Mouse (Mus musculus) layer of hippocampus, adult 9-11 months (tissue): ENCODE measurements around the gene AC109138.7.

Experiments used
- DNase-seq: peaks from one replicate; pipeline ENCODE4 v3.0.0; 2022

AC109138.7 gene

DNA sequence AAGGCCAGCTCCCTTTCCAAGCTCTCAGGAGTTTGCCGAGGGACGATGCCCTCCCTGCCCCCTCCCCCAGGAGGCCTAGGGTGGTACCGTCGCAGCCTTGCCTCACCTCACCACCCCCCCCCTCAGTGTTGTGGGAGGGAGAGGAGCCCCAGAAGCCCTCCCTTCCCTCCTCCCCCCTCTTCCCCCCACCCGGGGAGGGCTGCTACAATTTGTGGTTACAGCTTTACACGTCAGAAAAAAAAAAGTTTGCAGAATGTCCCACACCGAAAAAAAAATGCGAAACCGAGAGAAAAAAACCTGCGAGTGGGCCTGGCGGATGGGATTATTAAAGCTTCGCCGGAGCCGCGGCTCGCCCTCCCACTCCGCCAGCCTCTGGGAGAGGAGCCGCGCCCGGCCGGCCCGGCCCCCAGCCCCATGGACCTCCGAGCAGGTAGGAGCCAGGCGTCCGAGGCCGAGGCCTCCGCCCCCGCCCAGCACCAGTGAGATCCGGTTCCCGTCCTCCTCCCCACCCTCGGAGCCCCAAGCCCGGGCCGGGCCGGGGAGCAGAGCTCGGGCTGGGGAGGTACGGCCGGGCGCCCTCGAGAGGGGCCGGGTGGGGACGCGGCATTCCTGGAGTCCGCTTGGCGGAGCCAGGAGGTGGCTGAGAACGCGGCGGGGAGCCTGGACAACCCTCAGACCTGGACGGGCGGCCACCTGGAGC is at the start of gene AC109138.7, which contains the start of gene Clcf1:
AC109138.7 (plus strand) TSS at position 287 of the 700 bp plus-strand sequence.
Clcf1 (plus strand) TSS at position 168 of the 700 bp plus-strand sequence.
- DNase-seq, result no peak

DNA sequence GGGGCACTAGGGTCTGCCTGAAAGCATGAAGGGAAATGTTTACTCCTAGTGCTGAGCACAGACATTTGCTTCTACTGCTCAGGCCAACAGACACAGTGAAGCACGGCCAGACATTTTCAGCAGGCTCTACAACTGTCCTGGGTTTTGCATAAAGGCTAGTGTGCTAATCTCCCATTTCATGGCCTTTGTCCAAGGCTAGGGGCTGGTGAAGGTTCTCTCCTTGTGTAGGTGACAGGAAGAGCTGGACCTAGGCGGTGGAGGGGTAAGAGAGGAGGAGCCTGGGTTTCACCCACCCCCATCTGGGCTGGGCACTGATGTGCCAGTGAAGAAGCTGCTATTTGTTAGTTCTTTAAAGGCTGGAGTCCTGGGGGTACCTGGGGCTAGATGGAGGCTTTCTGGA is 49.4 kb upstream of the AC109138.7 start:
- DNase-seq, result no peak

DNA sequence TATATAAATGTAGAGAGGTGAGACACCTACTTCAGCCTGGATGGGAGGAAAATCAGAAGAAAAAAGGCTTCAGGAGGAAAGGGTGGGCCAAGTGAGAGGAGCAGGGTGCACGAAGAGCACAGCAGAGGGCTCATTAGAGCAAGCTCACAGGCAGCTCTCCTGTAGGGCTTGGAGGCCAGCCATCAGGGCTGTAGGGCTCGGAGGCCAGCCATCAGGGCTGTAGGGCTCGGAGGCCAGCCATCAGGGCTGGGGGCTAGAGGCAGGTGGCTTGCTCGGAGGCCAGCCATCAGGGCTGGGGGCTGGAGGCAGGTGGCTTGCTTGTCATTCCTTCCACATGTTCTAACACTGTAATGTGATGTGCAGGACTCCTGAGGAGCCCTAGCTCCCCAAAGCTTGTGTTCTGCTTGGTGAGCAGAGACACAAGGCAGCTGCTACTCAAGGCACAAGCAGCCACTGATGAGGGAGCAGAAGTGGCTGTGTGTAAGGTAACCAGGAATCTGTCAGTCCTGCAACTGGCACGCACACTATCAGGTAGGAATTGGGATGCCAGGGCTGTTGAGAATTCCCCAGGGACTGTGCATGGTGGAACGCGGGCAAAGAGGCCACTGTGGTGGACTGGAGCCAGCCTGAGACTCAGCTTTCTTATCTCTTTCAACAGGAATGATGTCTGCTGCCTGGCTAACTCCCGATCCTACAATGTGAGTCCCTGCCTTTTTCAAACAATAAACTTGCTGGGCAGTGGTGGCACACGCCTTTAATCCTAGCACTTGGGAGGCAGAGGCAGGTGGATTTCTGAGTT is 47.3 kb upstream of the AC109138.7 start:
- no peak for DNase-seq

DNA sequence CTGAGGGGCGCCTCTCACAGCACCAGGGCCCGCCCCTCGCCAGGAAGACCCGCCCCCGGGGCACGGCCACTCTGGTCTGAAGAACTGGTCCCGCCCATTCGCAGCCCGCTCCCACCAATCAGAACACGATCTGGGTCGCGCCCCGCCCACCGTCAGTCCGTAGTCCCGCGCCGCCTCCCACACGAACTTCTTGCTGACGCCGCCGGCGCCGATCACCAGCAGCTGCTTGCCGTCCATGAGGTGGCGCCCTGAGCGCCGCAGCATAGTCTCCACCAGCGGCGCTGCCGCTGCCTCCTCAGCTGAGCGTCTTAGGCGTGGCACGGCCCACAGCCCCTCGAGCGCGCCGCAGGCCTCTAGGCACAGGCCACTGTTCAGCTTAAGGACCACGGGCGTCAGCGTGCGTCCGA is 44.8 kb upstream of the AC109138.7 start:
- DNase-seq, result peak; percentile 99

DNA sequence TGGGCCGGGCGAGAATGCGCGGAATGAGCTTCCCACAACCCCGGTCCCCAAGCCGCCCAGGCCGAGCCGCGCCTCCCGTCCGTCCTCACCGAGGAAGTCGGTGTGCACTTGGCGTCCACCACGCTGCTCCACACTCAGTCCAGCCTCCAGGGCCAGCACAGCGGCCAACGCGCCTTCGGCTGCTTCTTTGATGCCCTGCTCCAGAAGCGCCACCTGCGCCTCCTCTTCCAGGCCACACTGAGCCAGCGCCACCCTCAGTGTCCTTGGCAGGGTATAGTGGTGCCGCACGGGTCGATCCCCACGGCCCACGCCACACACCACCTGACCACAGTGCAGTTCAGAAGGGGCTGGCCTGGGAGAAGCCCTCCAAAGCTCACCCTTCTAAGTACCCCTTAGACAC is 44.3 kb upstream of the AC109138.7 start:
- DNase-seq, result no peak

DNA sequence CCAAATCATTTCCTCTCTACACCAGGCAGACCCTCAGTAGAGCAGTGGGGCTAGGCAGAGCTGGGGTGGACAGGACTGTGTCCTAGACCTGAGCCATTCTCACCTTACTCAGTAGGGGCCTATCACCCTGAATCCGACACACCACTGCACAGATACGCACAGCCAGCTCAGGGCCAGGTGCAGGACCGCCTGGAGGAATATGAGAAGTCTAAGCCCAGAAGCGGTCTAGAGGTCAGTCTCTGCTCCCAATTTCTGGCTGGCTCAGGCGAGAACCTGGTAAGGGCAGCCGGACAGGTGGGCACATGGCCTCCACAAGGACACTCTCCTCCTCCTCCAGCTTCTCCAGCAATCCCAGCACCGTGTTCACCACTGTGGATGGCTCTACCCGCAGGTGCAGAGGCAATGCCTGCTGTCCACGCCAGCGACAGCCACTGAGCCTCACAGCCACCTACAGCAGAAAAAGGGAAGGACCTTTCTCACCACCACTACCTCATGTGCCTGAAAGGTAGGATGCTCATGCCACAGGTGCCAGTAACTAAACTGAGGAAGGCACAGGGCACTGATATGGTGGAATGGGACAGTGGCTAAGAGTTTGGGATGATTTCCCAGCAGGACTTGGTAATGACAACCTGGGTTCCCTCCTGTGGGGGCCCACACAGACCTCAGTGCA is 43.3 kb upstream of the AC109138.7 start:
- no peak for DNase-seq

DNA sequence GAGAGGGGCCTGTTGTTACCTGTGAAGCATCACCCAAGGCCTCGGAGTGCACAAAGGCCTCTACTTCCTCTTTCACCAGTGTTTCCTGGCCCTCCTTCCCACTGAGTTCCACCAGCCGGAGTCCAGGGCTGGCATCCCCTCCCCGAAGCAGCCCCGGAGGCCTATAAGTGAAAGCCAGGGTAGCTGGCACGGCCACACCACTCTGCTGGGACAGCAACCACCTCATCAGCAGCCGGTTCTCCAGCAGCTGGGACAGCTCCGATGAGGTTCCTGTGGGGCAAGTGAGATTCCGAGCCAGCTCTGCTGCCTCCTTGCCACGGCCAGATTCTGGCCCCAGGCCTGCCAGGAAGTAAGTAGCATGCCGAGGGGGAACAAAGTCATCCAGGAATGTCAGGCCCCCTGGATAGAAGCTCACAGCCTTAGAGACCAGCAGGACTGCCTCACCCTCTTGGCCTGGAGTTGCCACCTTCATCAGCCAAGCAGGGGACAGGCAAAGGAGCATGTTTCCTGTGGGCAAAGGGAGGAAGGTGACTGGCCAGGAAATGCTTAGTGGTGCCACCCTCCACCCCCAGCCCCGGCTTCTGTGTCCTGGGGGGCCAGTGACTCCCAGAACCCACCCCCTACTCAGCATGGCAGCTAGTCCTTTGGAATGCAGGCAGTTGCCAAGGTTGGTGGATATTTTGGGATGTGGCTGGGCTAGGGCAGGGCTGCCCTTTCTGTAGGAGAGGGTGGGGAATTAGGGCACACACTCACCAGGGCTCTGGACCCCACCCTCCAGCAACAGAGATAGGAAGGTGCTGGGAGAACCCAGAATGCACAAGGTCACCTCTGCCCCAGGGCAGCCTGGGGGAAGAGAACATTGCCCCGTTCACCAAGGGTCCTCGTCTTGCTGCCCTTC is 42.5 kb upstream of the AC109138.7 start:
- no peak for DNase-seq

DNA sequence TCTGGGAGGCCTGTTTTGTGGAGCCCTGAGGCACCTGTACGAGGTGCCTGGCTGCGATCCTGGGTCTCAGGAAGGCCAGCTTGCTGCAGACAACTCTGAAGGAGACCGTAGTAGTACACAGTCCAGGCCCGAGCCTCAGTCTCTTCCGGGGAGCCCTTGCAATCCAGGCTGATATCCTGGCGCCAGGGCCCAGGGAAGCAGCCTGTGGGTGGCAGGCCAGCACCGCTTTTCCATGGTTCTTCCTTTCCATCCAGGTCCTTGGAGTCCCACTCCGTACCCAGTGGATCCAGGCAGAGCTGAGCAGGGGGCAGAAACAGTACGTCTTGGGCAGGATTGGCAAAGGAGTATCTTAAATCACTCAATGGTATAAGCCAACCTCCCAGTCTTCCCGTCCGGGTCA is 41.2 kb upstream of the AC109138.7 start:
- no peak for DNase-seq

DNA sequence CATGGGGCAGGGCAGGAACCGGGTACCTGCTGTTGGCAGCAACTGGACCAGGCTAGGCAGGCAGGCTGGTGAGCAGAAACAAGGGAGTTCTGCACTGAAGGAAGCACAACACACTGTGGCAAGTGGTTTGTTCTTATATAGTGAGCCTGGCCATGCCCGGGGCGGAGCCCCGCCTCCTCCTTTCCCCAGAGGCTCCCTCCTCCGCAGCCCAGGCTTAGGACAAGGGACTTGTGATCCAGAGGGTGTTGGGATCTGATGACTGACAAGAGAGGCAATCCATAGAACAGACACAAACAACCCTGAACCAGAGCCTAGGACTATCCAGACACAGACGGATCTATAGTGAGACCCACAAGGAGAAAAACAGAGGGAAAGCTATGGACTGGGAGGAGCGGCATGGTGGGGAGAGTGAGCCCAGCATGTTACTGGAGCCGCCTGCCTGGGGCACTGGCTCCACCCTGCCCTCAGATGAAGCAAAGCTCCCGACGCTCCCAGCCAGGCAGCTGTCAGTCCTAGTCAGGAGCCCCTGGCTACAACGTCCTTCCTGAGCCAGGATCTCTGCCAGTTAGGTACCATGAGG is 38.7 kb upstream of the AC109138.7 start, which contains the start of gene Carns1:
Carns1 (minus strand) TSS at position 112 of the 580 bp plus-strand sequence.
- peak; percentile 62 for DNase-seq

DNA sequence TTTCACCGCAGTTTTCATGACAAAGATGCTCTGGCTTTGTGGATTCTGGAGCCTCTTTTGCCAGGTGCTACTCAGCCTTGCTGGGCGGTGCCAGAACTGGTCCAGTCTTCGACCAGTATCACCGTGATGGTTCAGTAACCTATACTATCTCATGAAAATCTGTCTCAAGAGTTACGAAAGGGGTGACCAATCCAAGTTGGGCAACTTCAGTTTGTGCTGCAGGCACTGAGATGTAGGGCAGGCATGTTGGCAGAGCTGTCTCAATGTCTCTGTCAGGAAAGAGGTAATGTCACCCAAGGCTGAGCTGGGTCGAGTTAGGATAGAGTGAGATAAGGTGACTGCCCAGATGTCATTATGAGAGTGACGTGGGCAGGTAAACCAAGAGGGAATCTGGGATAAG is 33.7 kb upstream of the AC109138.7 start:
- DNase-seq, result no peak

DNA sequence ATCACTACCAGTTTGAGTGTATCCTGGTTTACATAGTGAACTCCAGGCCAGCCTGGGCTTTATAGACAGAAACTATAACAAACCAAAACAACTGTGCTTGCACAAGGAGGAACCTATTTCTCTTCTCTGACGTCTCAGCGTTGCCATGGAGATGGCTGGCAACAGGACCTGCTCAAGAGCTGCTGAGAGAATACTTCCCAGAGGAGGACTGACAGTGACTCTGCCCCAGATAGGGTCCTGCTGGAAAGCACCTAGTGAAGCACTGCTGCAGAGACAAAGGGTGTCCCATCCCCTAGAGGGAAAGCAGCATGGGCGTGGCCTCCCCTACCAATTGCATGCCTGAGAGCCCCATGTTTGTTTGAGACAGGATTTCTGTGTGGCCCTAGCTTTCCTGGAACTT is 32.3 kb upstream of the AC109138.7 start:
- peak; percentile 87 for DNase-seq

DNA sequence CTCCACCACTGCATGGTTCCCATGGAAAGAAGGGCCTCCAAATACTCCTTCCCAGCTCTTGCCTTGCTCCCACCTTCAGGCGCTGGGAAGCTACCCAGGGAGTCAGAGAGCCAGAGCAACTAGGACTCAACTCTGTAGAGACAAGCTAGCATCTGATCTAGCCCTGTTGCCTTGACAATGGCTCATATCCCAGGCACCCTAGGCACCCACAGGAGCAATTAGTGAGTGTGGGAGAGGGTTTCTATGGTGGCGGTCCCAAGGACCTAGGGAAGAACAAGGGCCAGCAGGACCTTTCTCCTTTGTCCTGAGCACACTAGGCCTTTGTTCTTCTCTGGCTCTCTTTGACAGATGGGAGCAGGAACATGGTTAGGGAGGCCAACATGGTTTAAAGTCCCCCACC is 30.5 kb upstream of the AC109138.7 start:
- peak; percentile 67 for DNase-seq

DNA sequence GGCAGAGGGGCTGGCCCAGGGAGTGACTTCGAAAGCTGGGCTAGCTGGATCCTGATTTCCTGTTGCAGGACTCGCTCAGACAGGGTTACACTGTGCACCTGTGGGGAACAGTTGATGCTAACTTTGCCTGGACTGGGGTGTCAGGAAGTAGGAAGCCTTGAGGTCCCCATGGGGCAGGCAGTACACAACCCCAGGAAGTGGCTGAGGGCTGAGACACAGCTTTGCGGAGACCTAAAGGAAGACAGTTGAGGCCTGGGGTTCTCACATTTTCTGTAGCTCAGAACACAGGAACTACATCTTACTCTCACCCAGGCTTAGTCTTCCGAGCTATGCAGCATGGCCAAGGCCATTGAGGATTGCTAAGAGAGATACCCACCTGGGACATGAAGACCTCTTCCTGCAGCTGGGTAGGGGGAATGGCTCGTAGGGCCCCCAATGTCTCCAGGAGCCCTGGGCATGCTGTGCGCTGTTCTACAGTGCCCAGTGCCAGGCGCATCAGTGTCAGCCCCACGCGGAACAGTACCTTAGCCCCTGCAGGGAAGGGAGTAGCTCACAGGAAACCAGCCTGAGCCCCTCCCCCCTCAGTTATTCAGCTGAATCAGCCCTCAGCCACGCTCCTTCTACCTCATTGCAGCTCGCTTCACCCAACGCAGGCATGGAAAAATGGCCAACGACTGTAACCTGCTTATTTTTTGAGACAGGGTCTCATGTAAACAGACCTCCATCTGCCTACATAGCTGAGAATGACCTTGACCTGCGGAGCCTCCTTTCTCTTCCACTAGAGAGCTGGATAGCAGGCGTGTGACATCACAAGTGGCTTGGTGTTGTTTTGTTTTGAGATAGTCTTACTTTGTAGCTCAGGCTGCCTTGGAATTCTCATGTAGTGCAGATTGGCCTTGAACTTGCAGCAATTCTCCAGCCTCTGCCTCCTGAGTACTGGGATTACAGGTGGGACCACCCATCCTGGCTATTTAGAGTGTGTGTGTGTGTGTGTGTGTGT is 28.9 kb upstream of the AC109138.7 start:
- no peak for DNase-seq

DNA sequence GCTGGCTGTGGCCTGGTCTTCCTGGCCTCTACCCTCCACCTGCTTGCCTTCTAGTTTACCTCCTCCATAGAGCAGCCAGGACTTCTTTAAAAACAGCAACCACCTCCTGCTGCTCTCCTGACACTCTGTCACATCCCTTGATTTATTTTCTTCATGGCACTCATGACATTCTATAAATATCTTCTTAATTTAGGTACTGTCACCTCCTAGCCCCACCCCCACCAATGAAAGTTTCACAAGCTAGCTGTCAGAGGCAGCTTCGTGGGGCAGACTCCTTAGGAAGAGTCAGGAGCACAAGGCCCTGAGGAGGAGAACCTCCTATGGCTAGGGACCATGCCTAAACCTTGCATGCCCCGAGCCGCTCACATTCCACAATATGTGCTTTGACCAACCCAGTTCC is 26.9 kb upstream of the AC109138.7 start:
- no peak for DNase-seq

DNA sequence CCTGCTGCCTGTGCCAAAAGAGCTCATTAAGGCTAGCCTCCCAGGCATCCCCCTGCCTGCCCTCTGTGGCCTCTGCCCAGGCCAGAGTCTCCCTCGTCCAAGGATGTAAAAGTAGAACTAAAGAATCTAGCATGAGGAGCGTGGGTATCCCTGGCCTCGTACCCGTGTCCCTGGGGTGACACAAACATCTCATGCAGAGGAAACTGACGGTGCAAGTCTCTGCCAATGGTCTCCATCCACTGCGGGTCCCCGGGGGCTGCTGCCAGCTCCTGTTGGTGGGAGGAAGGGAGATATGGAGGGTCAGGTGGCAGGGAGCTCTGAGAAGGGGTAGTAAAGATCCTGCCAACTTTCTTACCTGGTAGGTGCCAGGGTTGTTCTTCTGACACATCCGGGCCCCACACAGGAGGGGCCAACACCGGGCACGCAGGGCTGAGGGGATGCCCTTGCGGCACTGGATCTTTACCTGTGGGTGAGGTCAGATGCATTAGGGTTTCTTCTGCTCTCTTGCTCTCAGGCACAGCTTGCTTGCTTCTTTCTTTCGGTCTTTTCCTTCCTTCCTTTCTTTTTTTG is 25.0 kb upstream of the AC109138.7 start:
- DNase-seq, result no peak

DNA sequence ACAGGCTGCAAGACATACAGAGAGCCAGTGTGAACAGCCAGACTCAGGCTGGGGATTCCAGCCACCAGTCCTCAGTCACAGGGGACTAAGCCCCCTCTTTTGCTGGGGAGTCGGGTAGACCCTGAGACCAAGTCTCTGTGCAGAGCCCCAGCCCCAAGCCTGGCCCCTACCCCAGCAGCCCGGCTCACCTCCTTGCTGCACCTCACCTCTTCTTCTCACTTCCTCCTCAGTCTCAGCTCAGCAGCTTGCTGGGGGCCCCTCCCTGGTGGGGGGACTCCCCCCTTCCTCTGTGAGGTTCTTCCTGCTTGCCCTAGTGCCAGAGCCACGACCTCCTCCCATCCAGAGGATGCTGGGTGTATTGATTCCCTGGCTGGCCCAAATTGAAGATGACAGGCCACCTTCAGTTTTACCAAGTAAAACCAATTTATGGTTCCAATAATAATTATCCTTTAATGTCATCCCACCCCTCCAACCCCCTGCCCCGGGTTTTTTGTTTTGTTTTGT is 23.3 kb upstream of the AC109138.7 start, which contains the start of gene Tbc1d10c:
Tbc1d10c (minus strand) TSS at position 454 of the 504 bp plus-strand sequence.
- no peak for DNase-seq

DNA sequence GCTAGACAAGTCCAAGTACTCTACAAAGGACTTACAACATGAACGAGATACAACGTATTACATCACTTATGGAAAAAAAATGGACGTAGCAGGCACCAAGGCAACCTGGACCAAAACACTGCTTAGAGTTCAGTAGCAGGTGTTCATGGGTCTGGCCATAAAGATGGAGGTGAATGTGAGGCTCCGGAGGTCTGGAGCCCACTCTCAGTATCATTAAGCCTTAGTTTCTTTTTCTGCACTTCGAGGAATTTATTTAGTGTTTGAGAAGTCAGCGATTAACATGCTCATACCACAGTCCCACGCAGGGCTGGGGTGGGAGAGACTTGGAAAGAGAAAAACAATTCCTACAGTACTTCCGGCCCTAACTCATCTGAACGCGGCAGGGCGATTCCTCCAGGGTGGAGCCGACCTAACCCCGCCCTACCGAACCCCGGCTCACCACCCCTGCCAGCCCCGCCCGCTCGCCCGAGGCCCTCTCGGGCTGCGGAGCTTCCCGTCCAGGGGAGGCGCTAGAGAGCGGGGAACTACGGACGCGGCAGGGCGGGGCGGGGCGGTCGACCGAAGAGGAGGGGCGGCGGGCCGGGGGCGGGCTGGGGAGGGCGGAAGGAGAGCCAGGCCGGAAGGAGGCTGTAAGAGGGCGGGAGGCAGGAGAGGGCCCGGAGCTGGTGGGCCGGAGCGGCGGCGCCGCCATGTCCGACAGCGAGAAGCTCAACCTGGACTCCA is 22.5 kb upstream of the AC109138.7 start, which contains the start of gene Ppp1ca:
Ppp1ca (plus strand) TSS at position 538 of the 723 bp plus-strand sequence.
- DNase-seq, result peak; percentile 92

DNA sequence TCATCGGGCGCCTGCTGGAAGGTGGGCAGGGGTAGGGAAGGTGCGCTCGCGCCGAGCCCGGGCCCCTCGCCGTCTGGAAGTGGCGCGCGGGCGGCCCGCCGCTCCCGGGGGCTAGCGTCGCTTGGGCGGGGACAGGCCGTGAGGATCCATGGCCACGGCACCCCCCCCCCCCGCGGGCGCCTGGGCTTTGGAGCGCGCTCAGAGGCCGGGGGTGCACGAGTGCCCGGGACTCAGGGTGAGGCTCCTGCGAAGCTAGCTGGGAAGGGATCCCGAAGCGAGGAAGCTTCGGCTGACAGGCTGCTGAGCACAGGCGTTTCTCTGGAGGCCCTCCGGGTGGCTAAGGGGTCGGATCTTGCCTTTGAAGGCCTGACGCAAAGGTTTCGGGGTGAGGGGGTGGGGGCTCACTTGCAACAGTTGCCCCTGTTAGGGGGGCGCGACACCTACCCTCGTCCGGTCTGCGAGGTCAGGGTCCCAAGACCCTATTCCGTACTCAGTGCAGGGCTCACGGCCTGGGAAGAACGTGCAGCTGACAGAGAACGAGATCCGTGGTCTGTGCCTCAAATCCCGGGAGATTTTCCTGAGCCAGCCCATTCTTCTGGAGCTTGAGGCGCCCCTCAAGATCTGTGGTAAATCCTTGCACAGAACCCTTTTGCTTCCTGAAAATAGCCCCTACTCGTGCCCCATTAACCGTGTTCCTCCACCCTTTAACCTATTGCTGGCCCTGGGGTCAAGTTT is 21.7 kb upstream of the AC109138.7 start:
- DNase-seq, result no peak

DNA sequence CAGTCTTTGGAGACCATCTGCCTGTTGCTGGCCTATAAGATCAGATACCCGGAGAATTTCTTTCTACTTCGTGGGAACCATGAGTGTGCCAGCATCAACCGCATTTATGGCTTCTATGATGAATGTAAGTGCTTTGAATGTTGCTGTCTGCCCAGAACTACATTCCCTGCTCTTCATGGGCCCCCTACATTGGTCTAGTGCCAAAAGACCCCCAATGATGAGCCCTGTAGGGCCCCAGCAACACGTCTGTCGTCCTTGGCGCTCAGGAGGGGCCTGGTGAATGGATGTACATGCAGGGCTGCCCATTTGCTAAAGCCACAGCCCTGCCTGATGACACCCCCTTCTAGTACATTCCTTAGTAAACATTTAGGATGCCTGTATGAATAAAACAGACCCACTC is 21.0 kb upstream of the AC109138.7 start:
- DNase-seq, result no peak
